Mouse (Mus musculus): Measurements from ENCODE around the gene Agbl1.

GRCm38 (mm10) chr7:76600050-76600690, 370.5 kb downstream of the Agbl1 start:
- no peak for TF ChIP-seq CTCF (conservative IDR thresholded peaks at IDR 0.05; ENCODE audit: insufficient read depth, insufficient read length, low read depth, low read length)
- no peak for TF ChIP-seq POLR2A (IDR thresholded peaks at IDR 0.05; ENCODE audit: low read depth, low read length)

All from kidney, adult 2 months (tissue).